Mouse (Mus musculus) hindbrain, embryonic 11.5 days (tissue): ENCODE data around the gene M1ap. TPM values are rescaled to one million over a fixed set of nuclear protein-coding genes. Genes with fewer than 3 reads are reported as not detected.

Source experiments
- ATAC-seq: fragments of 200-750 bp; cut with Nextera tagmentation; 2 replicates; pipeline ENCODE4 v1.8.0; 2017; ENCODE audit warnings: mild to moderate bottlenecking, moderate TSS enrichment, moderate library complexity; ENCODE audit not compliant: low FRiP score
- DNase-seq: peaks from one replicate; pipeline ENCODE4 v3.0.0-alpha.2; 2015; ENCODE audit warnings: low spot score
- H3K27ac ChIP-seq: fragments of 300-500 bp; sonication (generic); 2 replicates; pipeline ENCODE4 v1.5.1; 2014; ENCODE audit warnings: mild to moderate bottlenecking, low read depth, low read length
- H3K27me3 ChIP-seq: fragments of 300-500 bp; sonication (generic); 2 replicates; pipeline ENCODE4 v1.6.1; 2014; ENCODE audit warnings: mild to moderate bottlenecking, low read length, moderate library complexity, mixed read lengths; ENCODE audit not compliant: control insufficient read depth, insufficient read depth
- H3K36me3 ChIP-seq: fragments of 300-500 bp; sonication (generic); 2 replicates; pipeline ENCODE4 v1.6.1; 2014; ENCODE audit warnings: mild to moderate bottlenecking, low read length, moderate library complexity, mixed read lengths; ENCODE audit not compliant: control insufficient read depth, insufficient read depth
- H3K4me1 ChIP-seq: fragments of 300-500 bp; sonication (generic); replicated peaks from 2 replicates; pipeline ENCODE4 v1.6.1; 2014; ENCODE audit warnings: low read length, mixed read lengths; ENCODE audit not compliant: control insufficient read depth, insufficient read depth
- H3K4me2 ChIP-seq: fragments of 300-500 bp; sonication (generic); replicated peaks from 2 replicates; pipeline ENCODE4 v1.6.1; 2014; ENCODE audit warnings: mild to moderate bottlenecking, low read depth, low read length
- H3K4me3 ChIP-seq: fragments of 300-500 bp; sonication (generic); 2 replicates; pipeline ENCODE4 v1.5.1; 2014; ENCODE audit warnings: low read depth, low read length
- H3K9ac ChIP-seq: fragments of 300-500 bp; sonication (generic); 2 replicates; pipeline ENCODE4 v1.6.1; 2014; ENCODE audit warnings: low read depth, low read length
- H3K9me3 ChIP-seq: fragments of 300-500 bp; sonication (generic); 2 replicates; pipeline ENCODE4 v1.6.1; 2016; ENCODE audit warnings: low read length; ENCODE audit not compliant: control insufficient read depth
- WGBS: fragments of 180-500 bp; shearing (Covaris S2); extraction: QIAGEN DNeasy Blood & Tissue Kit; methylation state at CpG from one replicate; pipeline ENCODE4 v1.1.7; 2014; 5-methylcytosine and 5-hydroxymethylcytosine counted together
- polyA plus RNA-seq: library from polyadenylated mRNA; unstranded; fragments of >200 nt; fragmentation: Nextera tagmentation; extraction: Ambion mirVana; gene quantifications from 2 replicates; pipeline ENCODE4 v1.2.1, GENCODE M21; 2014

The M1ap gene
- polyA plus RNA-seq, 1 experiment from 2014 or later = not detected

DNA sequence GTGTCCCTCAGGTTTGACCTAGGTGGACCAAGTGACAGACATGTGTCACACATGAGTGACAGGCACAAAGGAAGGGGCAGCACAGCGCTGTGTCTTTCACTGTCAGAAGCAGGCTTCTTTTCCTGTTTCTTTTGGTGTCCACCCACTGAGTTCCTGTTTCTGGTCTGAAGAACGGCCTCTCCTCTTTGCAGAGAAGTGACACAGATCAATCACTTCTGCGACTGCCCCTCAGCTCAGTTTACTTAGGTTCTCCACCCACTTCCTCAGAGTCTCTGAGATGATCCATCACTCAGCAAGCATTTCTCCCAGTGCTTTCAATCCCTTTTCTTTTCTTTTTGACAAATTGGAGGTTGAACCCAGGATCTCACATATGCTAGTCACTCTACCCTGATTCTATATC lies 62.0 kb downstream of the M1ap start:
- no peak overlapping the region for H3K9ac ChIP-seq
- DNase-seq (no peak), ATAC-seq (no peak)
- no peaks in the 10 kb centered on the region for H3K9me3 ChIP-seq
- no peak overlapping the region for H3K27ac ChIP-seq
- H3K36me3 ChIP-seq = no peaks in the 10 kb centered on the region
- H3K27me3 ChIP-seq = no peaks in the 10 kb centered on the region
- WGBS = 59% methylated on average over 3 of the region's 3 CpGs
- H3K4me2 ChIP-seq = no peak overlapping the region
- H3K4me3 ChIP-seq = no peak overlapping the region
- no peaks in the 10 kb centered on the region for H3K4me1 ChIP-seq

- Histone ChIP-seq H3K4me2 (no peak overlapping the region), H3K27ac (no peak overlapping the region), H3K36me3 (no peaks in the 10 kb centered on the region), H3K9me3 (no peaks in the 10 kb centered on the region), H3K4me3 (no peak overlapping the region), H3K9ac (no peak overlapping the region), H3K4me1 (no peaks in the 10 kb centered on the region), H3K27me3 (no peaks in the 10 kb centered on the region)
- ATAC-seq (no peak), DNase-seq (no peak)
- WGBS = 78% methylated on average over 7 of the region's 7 CpGs
Observed at GRCm38 (mm10) chr6:83010010-83010409, 63.3 kb downstream of the M1ap start.

GRCm38 (mm10) chr6:83011255-83011654 lies 64.6 kb downstream of the M1ap start:
- DNase-seq (no peak), ATAC-seq (no peak)
- no peak overlapping the region for H3K4me3 ChIP-seq
- no peaks in the 10 kb centered on the region for H3K4me1 ChIP-seq
- no peak overlapping the region for H3K9ac ChIP-seq
- 85% methylated on average over 7 of the region's 7 CpGs for WGBS
- no peaks in the 10 kb centered on the region for H3K36me3 ChIP-seq
- H3K9me3 ChIP-seq = no peaks in the 10 kb centered on the region
- H3K27me3 ChIP-seq = no peaks in the 10 kb centered on the region
- no peak overlapping the region for H3K4me2 ChIP-seq
- no peak overlapping the region for H3K27ac ChIP-seq

GRCm38 (mm10) chr6:83011756-83012155 lies 65.1 kb downstream of the M1ap start:
- Histone ChIP-seq H3K36me3 (no peaks in the 10 kb centered on the region), H3K4me3 (no peak overlapping the region), H3K4me2 (no peak overlapping the region), H3K27ac (no peak overlapping the region), H3K4me1 (no peaks in the 10 kb centered on the region), H3K27me3 (no peaks in the 10 kb centered on the region), H3K9me3 (no peaks in the 10 kb centered on the region), H3K9ac (no peak overlapping the region)
- WGBS = 83% methylated on average over 6 of the region's 6 CpGs
- ATAC-seq (no peak), DNase-seq (no peak)

- Histone ChIP-seq H3K4me2 (no peak overlapping the region), H3K9me3 (no peaks in the 10 kb centered on the region), H3K27me3 (no peaks in the 10 kb centered on the region), H3K36me3 (no peaks in the 10 kb centered on the region), H3K27ac (no peak overlapping the region), H3K9ac (no peak overlapping the region), H3K4me1 (no peaks in the 10 kb centered on the region), H3K4me3 (no peak overlapping the region)
- WGBS = 81% methylated on average over 5 of the region's 5 CpGs
- no peak for DNase-seq
- ATAC-seq = no peak
Observed at GRCm38 (mm10) chr6:83013444-83013843, 66.7 kb downstream of the M1ap start.

DNA sequence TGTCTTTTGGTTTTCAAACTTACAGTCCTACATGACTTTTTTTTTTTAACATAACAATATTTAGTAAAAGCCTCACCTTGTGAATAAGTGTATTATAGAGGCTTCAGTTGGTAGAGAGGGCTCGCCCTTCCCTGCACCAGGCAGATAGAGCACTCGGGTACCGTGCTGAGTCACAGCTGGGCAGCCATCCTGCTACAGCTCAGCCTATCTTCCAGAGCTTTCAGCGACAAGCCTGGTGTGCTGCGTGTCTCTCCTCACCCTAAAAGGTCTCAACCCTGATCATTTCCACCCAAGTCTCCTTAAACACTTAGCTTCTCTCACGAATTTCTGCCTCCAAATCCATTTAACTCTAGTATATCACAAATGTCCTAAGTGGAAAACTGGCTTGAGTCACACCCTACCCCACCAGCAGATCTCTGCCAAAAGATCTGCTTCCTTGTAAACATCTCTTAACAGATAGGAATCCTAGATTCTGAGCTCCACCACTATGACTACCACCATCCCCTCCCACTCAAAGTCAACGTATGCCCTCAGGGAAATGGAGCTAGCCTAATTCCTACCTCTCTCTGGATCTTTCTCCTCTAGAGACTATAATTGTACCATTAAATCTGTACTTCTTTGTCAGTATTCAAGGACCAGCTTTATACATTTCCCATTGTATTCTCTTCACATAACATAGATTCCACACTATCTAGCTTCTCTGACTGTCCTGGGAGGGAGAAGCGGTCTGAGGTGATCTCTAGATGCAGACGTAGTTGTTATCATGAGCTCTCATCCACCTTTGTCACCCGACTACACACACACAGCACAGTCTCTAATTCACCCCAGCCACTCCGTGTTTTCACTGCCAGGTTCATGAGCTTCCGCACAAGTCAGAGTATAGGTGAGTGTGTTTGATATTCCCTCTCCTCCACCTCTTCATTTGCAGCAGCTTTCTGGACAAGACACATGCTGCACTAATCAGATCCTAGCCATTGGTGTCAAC lies 68.1 kb downstream of the M1ap start:
- H3K36me3 ChIP-seq = no peaks in the 10 kb centered on the region
- WGBS = 76% methylated on average over 12 of the region's 12 CpGs
- no peak overlapping the region for H3K4me2 ChIP-seq
- H3K27me3 ChIP-seq = no peaks in the 10 kb centered on the region
- no peak for DNase-seq
- H3K4me3 ChIP-seq = no peak overlapping the region
- no peak for ATAC-seq
- H3K9ac ChIP-seq = no peak overlapping the region
- no peak overlapping the region for H3K27ac ChIP-seq
- no peaks in the 10 kb centered on the region for H3K4me1 ChIP-seq
- no peaks in the 10 kb centered on the region for H3K9me3 ChIP-seq

- DNase-seq (no peak), ATAC-seq (no peak)
- no peak overlapping the region for H3K27ac ChIP-seq
- H3K9ac ChIP-seq = no peak overlapping the region
- 94% methylated on average over 2 of the region's 2 CpGs for WGBS
- H3K4me2 ChIP-seq = no peak overlapping the region
- no peaks in the 10 kb centered on the region for H3K4me1 ChIP-seq
- H3K4me3 ChIP-seq = no peak overlapping the region
- H3K36me3 ChIP-seq = no peaks in the 10 kb centered on the region
- H3K9me3 ChIP-seq = no peaks in the 10 kb centered on the region
- no peaks in the 10 kb centered on the region for H3K27me3 ChIP-seq
Observed at GRCm38 (mm10) chr6:83015749-83016148, 69.0 kb downstream of the M1ap start.

GRCm38 (mm10) chr6:83017190-83017589 lies 70.5 kb downstream of the M1ap start:
- Histone ChIP-seq H3K27ac (no peak overlapping the region), H3K9me3 (no peaks in the 10 kb centered on the region), H3K4me3 (no peak overlapping the region), H3K36me3 (no peaks in the 10 kb centered on the region), H3K9ac (no peak overlapping the region), H3K4me1 (no peaks in the 10 kb centered on the region), H3K27me3 (no peaks in the 10 kb centered on the region), H3K4me2 (no peak overlapping the region)
- ATAC-seq = no peak
- WGBS = 71% methylated on average over 3 of the region's 3 CpGs
- DNase-seq = no peak

DNA sequence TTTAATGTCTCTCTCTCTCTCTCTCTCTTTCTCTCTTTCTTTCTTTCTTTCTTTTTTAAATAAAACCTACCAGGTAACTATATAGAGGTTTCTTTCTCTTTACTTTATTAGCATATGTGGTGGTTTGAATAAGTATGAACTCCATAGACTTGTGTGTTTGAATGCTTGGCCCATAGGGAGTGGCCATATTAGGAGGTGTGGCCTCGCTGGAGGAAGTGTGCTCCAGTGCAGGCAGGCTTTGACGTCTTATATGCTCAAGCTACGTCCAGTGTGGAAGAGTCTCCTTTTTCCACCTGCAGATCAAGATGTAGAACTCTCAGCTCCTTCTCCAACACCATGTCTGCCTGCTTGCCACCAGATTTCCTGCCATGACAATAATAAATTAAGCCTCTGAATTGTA lies 72.3 kb downstream of the M1ap start:
- Histone ChIP-seq H3K36me3 (no peaks in the 10 kb centered on the region), H3K9ac (no peak overlapping the region), H3K27me3 (no peaks in the 10 kb centered on the region), H3K4me1 (no peaks in the 10 kb centered on the region), H3K9me3 (no peaks in the 10 kb centered on the region), H3K4me3 (no peak overlapping the region), H3K27ac (no peak overlapping the region), H3K4me2 (no peak overlapping the region)
- ATAC-seq (no peak), DNase-seq (no peak)
- WGBS = 70% methylated on average over 3 of the region's 3 CpGs
